In genomic region chr15:62994691-62995090, GRCm38 (mm10) we compare ENCODE assay signal across 18 mouse cellular contexts.
DNase-seq lines count a peak whose midpoint lies in the region; ATAC-seq lines count a peak whose summit lies in the region.
"Had no signal": no experiment of that assay in that cellular context is flagged by ENCODE, and none has a peak within 500 bp of the region (broad histone marks: within the 10 kb centered on the region; RNA-seq: fewer than 3 reads in every experiment).

No protein-coding gene starts in this region.

- no peak for ATAC-seq in cerebellum, adult (ENCODE audit: insufficient number of reproducible peaks, low FRiP score, low TSS enrichment)
- ATAC-seq: activated CD4-positive, CD25-positive, alpha-beta regulatory T cell, adult 4 months; CD4-positive, CD25-positive, alpha-beta regulatory T cell, adult 4 months; Patski had no signal

- DNase-seq in cerebellum, postnatal 10 days = peak; percentile 61 to 66
- DNase-seq in cerebellum, postnatal 14 days = peak; percentile 31 to 71
- no peak for DNase-seq in cerebellum, adult 9-10 months
- DNase-seq: adrenal gland, adult 2 months; adrenal gland, adult 8-10 months; adrenal gland, postnatal 10 days; adrenal gland, postnatal 14 days; adrenal gland, postnatal 25 days; adrenal gland, postnatal 36 days; B cell, adult 2 months; cerebellum, adult 11 months; cerebellum, adult 11-12 months; cerebellum, adult 18-20 months; cerebellum, adult 2 months had no signal
